Mouse (Mus musculus): ENCODE results near the gene Tmem59.

The Tmem59 gene

GRCm38 (mm10) chr4:107207016-107207415, 28.8 kb downstream of the Tmem59 start:
- ChIA-PET CTCF (no interaction called here), POLR2A (no interaction called here)

GRCm38 (mm10) chr4:107208880-107209279, 30.7 kb downstream of the Tmem59 start, which contains the start of gene Ldlrad1:
Gene Ldlrad1, plus strand, starts transcription at chr4:107209180.
- ChIA-PET POLR2A (no interaction called here), CTCF (no interaction called here)

- CTCF ChIA-PET: interaction anchor here in 1 of 4 experiments (0.6 kb wide), 1 partner anchor 13 kb away, joined by 4 read pairs; no protein-coding TSS in a partner anchor
- POLR2A ChIA-PET: interaction anchor here in 2 of 4 experiments (0.6 to 1.5 kb wide), 4 partner anchors 11 to 104 kb away, joined by 3 read pairs; partner anchors contain the start of gene Tmem59 (in 1 of the 2)
Observed at GRCm38 (mm10) chr4:107210483-107211097, 32.4 kb downstream of the Tmem59 start.

- ChIA-PET CTCF (interaction anchor here in 1 of 4 experiments (0.6 kb wide), 1 partner anchor 14 kb away, joined by 4 read pairs; no protein-coding TSS in a partner anchor), POLR2A (interaction anchor here in 2 of 4 experiments (0.6 to 1.5 kb wide), 3 partner anchors 10 to 103 kb away, joined by 3 read pairs; partner anchors contain the start of gene Tmem59 (in 1 of the 2))
Observed at GRCm38 (mm10) chr4:107211465-107211864, 33.3 kb downstream of the Tmem59 start.

GRCm38 (mm10) chr4:107211936-107212335, 33.7 kb downstream of the Tmem59 start:
- ChIA-PET POLR2A (interaction anchor here in 1 of 4 experiments (1.5 kb wide), 1 partner anchor 34 kb away, joined by 3 read pairs; the partner anchor contains the start of gene Tmem59), CTCF (no interaction called here)

- ChIA-PET CTCF (no interaction called here), POLR2A (interaction anchor here in 1 of 4 experiments (1.2 to 1.4 kb wide), 2 partner anchors 13 to 35 kb away, joined by 3 to 4 read pairs; partner anchors contain the start of gene Tmem59)
Observed at GRCm38 (mm10) chr4:107213279-107214011, 35.2 kb downstream of the Tmem59 start.

GRCm38 (mm10) chr4:107217574-107217973, 39.4 kb downstream of the Tmem59 start:
- POLR2A ChIA-PET: interaction anchor here in 1 of 4 experiments (1.3 kb wide), 1 partner anchor 39 kb away, joined by 4 read pairs; the partner anchor contains the start of gene Tmem59
- CTCF ChIA-PET: no interaction called here

- CTCF ChIA-PET: interaction anchor here in 1 of 4 experiments (1.0 kb wide), 1 partner anchor 128 kb away, joined by 5 read pairs; no protein-coding TSS in a partner anchor
- POLR2A ChIA-PET: interaction anchor here in 1 of 4 experiments (0.6 to 1.3 kb wide), 5 partner anchors 10 to 379 kb away, joined by 3 read pairs; partner anchors contain the start of genes Tceanc2 and Tmem59
Observed at GRCm38 (mm10) chr4:107221524-107221923, 43.3 kb downstream of the Tmem59 start.

- POLR2A ChIA-PET: interaction anchor here in 3 of 4 experiments (0.6 to 0.8 kb wide), 5 partner anchors 35 to 604 kb away, joined by 3 to 5 read pairs (median 3); partner anchors contain the start of gene Tmem59 (in 2 of the 3)
- CTCF ChIA-PET: interaction anchor here in 1 of 4 experiments (0.6 kb wide), 3 partner anchors 34 to 185 kb away, joined by 3 to 5 read pairs (median 4); no protein-coding TSS in a partner anchor
Observed at GRCm38 (mm10) chr4:107223225-107224204, 45.3 kb downstream of the Tmem59 start.

GRCm38 (mm10) chr4:107226313-107226712, 48.1 kb downstream of the Tmem59 start:
- CTCF ChIA-PET: no interaction called here
- POLR2A ChIA-PET: interaction anchor here in 1 of 4 experiments (0.7 to 2.1 kb wide), 2 partner anchors 10 to 17 kb away, joined by 3 to 4 read pairs; no protein-coding TSS in a partner anchor

- POLR2A ChIA-PET: interaction anchor here in 1 of 4 experiments (0.7 to 1.2 kb wide), 2 partner anchors 12 to 153 kb away, joined by 3 to 4 read pairs; no protein-coding TSS in a partner anchor
- CTCF ChIA-PET: interaction anchor here in 1 of 4 experiments (0.7 kb wide), 1 partner anchor 10 kb away, joined by 5 read pairs; no protein-coding TSS in a partner anchor
Observed at GRCm38 (mm10) chr4:107232219-107232618, 54.0 kb downstream of the Tmem59 start.

- POLR2A ChIA-PET: interaction anchor here in 1 of 4 experiments (0.6 to 2.4 kb wide), 2 partner anchors 15 to 216 kb away, joined by 3 to 11 read pairs; partner anchors contain the start of genes Hspb11 and Lrrc42
- CTCF ChIA-PET: interaction anchor here in 2 of 4 experiments (0.5 to 1.0 kb wide), 3 partner anchors 57 to 388 kb away, joined by 3 to 4 read pairs (median 3); no protein-coding TSS in a partner anchor
Observed at GRCm38 (mm10) chr4:107238253-107238652, 60.1 kb downstream of the Tmem59 start.

GRCm38 (mm10) chr4:107240196-107240595, 62.0 kb downstream of the Tmem59 start:
- CTCF ChIA-PET: interaction anchor here in 1 of 4 experiments (1.3 kb wide), 1 partner anchor 109 kb away, joined by 4 read pairs; no protein-coding TSS in a partner anchor
- POLR2A ChIA-PET: interaction anchor here in 1 of 4 experiments (0.6 to 0.8 kb wide), 2 partner anchors 13 to 128 kb away, joined by 3 to 4 read pairs; partner anchors contain the start of gene Ndc1

- ChIA-PET POLR2A (interaction anchor here in 3 of 4 experiments (0.6 to 3.9 kb wide), 14 partner anchors 7 to 106 kb away, joined by 3 to 23 read pairs (median 3); partner anchors contain the start of genes Hspb11 (in 2 of the 3), Lrrc42 (in 2 of the 3), Tceanc2 (in 1 of the 3) and Tmem59 (in 1 of the 3)), CTCF (interaction anchor here in 1 of 4 experiments (0.7 kb wide), 1 partner anchor 103 kb away, joined by 3 read pairs; no protein-coding TSS in a partner anchor)
Observed at GRCm38 (mm10) chr4:107243365-107244333, 65.5 kb downstream of the Tmem59 start.

GRCm38 (mm10) chr4:107245368-107245767, 67.2 kb downstream of the Tmem59 start:
- ChIA-PET CTCF (no interaction called here), POLR2A (interaction anchor here in 2 of 4 experiments (1.7 to 3.9 kb wide), 2 partner anchors 8 kb away, joined by 6 to 23 read pairs; partner anchors contain the start of genes Hspb11 (in 2 of the 2) and Lrrc42 (in 2 of the 2))

GRCm38 (mm10) chr4:107246040-107246439, 67.8 kb downstream of the Tmem59 start:
- ChIA-PET CTCF (interaction anchor here in 1 of 4 experiments (1.3 kb wide), 1 partner anchor 103 kb away, joined by 3 read pairs; no protein-coding TSS in a partner anchor), POLR2A (no interaction called here)

Data from embryonic stem cell, embryonic (primary cell).